Mouse (Mus musculus) hindbrain, embryonic 10.5 days (tissue): ENCODE data around the gene Vamp8. TPM values are rescaled to one million over a fixed set of nuclear protein-coding genes. Genes with fewer than 3 reads are reported as not detected.

Source experiments
- DNase-seq: peaks from one replicate; pipeline ENCODE4 v3.0.0-alpha.2; 2017; ENCODE audit warnings: low spot score
- H3K27ac ChIP-seq: fragments of 300-500 bp; sonication (generic); 2 replicates; pipeline ENCODE4 v1.5.1; 2016; ENCODE audit warnings: mild to moderate bottlenecking, moderate library complexity
- H3K27me3 ChIP-seq: fragments of 300-500 bp; sonication (generic); 2 replicates; pipeline ENCODE4 v1.6.1; 2016; ENCODE audit warnings: mild to moderate bottlenecking; ENCODE audit not compliant: poor library complexity, insufficient read depth, severe bottlenecking
- H3K36me3 ChIP-seq: fragments of 300-500 bp; sonication (generic); 2 replicates; pipeline ENCODE4 v1.6.1; 2016; ENCODE audit warnings: mild to moderate bottlenecking, moderate library complexity
- H3K4me1 ChIP-seq: fragments of 300-500 bp; sonication (generic); replicated peaks from 2 replicates; pipeline ENCODE4 v1.6.1; 2016; ENCODE audit warnings: mild to moderate bottlenecking
- H3K4me3 ChIP-seq: fragments of 300-500 bp; sonication (generic); 2 replicates; pipeline ENCODE4 v1.5.1; 2016; ENCODE audit warnings: mild to moderate bottlenecking, moderate library complexity
- H3K9me3 ChIP-seq: fragments of 300-500 bp; sonication (generic); 2 replicates; pipeline ENCODE4 v1.6.1; 2016; ENCODE audit warnings: mild to moderate bottlenecking, moderate library complexity
- WGBS: fragments of 180-500 bp; shearing (Covaris S2); methylation state at CpG from one replicate; pipeline ENCODE4 v1.1.7; 2016; 5-methylcytosine and 5-hydroxymethylcytosine counted together
- polyA plus RNA-seq: library from polyadenylated mRNA; unstranded; fragments of >200 nt; fragmentation: Nextera tagmentation; extraction: Ambion mirVana; gene quantifications from 2 replicates; pipeline ENCODE4 v1.2.1, GENCODE M21; 2016

The Vamp8 gene
- polyA plus RNA-seq, 1 experiment from 2014 or later: 43.5 TPM

GRCm38 (mm10) chr6:72390795-72391521 is 455 bp upstream of the Vamp8 start:
- DNase-seq: peak; percentile 40
- Histone ChIP-seq H3K9me3 (no peaks in the 10 kb centered on the region), H3K4me1 (peaks cover 29% of the 10 kb centered on the region), H3K36me3 (no peaks in the 10 kb centered on the region), H3K27ac (peak overlapping the region; percentile 86), H3K4me3 (peak overlapping the region; percentile 58), H3K27me3 (peaks cover 25% of the 10 kb centered on the region)
- WGBS: 12% methylated on average over 12 of the region's 12 CpGs

GRCm38 (mm10) chr6:72389471-72389940 is 997 bp downstream of the Vamp8 start:
- peaks cover 25% of the 10 kb centered on the region for H3K27me3 ChIP-seq
- no peak for DNase-seq
- H3K27ac ChIP-seq: peak overlapping the region; percentile 86
- peak overlapping the region; percentile 58 for H3K4me3 ChIP-seq
- H3K4me1 ChIP-seq: peaks cover 29% of the 10 kb centered on the region
- no peaks in the 10 kb centered on the region for H3K36me3 ChIP-seq
- no peaks in the 10 kb centered on the region for H3K9me3 ChIP-seq
- WGBS: 34% methylated on average over 13 of the region's 13 CpGs

GRCm38 (mm10) chr6:72388791-72389329 is 1.6 kb downstream of the Vamp8 start:
- peaks cover 25% of the 10 kb centered on the region for H3K27me3 ChIP-seq
- no peak overlapping the region for H3K4me3 ChIP-seq
- H3K36me3 ChIP-seq: no peaks in the 10 kb centered on the region
- no peak for DNase-seq
- H3K9me3 ChIP-seq: no peaks in the 10 kb centered on the region
- peaks cover 29% of the 10 kb centered on the region for H3K4me1 ChIP-seq
- no peak overlapping the region for H3K27ac ChIP-seq
- WGBS: 90% methylated on average over 6 of the region's 6 CpGs

- Histone ChIP-seq H3K36me3 (no peaks in the 10 kb centered on the region), H3K27ac (no peak overlapping the region), H3K4me1 (peaks cover 29% of the 10 kb centered on the region), H3K27me3 (peaks cover 25% of the 10 kb centered on the region), H3K9me3 (no peaks in the 10 kb centered on the region), H3K4me3 (no peak overlapping the region)
- no peak for DNase-seq
- WGBS: 71% methylated on average over 10 of the region's 10 CpGs
Measured at GRCm38 (mm10) chr6:72388266-72388665, 2.2 kb downstream of the Vamp8 start.

- peaks cover 25% of the 10 kb centered on the region for H3K27me3 ChIP-seq
- no peak for DNase-seq
- no peak overlapping the region for H3K27ac ChIP-seq
- no peaks in the 10 kb centered on the region for H3K9me3 ChIP-seq
- H3K36me3 ChIP-seq: no peaks in the 10 kb centered on the region
- peaks cover 29% of the 10 kb centered on the region for H3K4me1 ChIP-seq
- no peak overlapping the region for H3K4me3 ChIP-seq
- WGBS: 70% methylated on average over 3 of the region's 3 CpGs
Measured at GRCm38 (mm10) chr6:72387816-72388215, 2.7 kb downstream of the Vamp8 start.

- DNase-seq: no peak
- H3K9me3 ChIP-seq: no peaks in the 10 kb centered on the region
- 94% methylated on average over 2 of the region's 2 CpGs for WGBS
- peaks cover 29% of the 10 kb centered on the region for H3K4me1 ChIP-seq
- H3K36me3 ChIP-seq: no peaks in the 10 kb centered on the region
- H3K27me3 ChIP-seq: peaks cover 29% of the 10 kb centered on the region
- no peak overlapping the region for H3K27ac ChIP-seq
- H3K4me3 ChIP-seq: no peak overlapping the region
Measured at GRCm38 (mm10) chr6:72386561-72386960, 3.9 kb downstream of the Vamp8 start.

GRCm38 (mm10) chr6:72385258-72385657 is 5.2 kb downstream of the Vamp8 start:
- Histone ChIP-seq H3K27ac (no peak overlapping the region), H3K9me3 (no peaks in the 10 kb centered on the region), H3K27me3 (peaks cover 33% of the 10 kb centered on the region), H3K4me3 (no peak overlapping the region), H3K4me1 (peaks cover 21% of the 10 kb centered on the region), H3K36me3 (no peaks in the 10 kb centered on the region)
- WGBS: 87% methylated on average over 4 of the region's 4 CpGs
- no peak for DNase-seq

- Histone ChIP-seq H3K4me1 (peaks cover 18% of the 10 kb centered on the region), H3K9me3 (no peaks in the 10 kb centered on the region), H3K27ac (no peak overlapping the region), H3K4me3 (no peak overlapping the region), H3K27me3 (peaks cover 34% of the 10 kb centered on the region), H3K36me3 (no peaks in the 10 kb centered on the region)
- no peak for DNase-seq
- WGBS: 94% methylated on average over 7 of the region's 7 CpGs
Measured at GRCm38 (mm10) chr6:72383952-72384351, 6.6 kb downstream of the Vamp8 start.

- DNase-seq: no peak
- H3K27ac ChIP-seq: no peak overlapping the region
- H3K36me3 ChIP-seq: no peaks in the 10 kb centered on the region
- peaks cover 35% of the 10 kb centered on the region for H3K27me3 ChIP-seq
- peaks cover 18% of the 10 kb centered on the region for H3K4me1 ChIP-seq
- no peaks in the 10 kb centered on the region for H3K9me3 ChIP-seq
- no peak overlapping the region for H3K4me3 ChIP-seq
- 89% methylated on average over 6 of the region's 6 CpGs for WGBS
Measured at GRCm38 (mm10) chr6:72383142-72383820, 7.2 kb downstream of the Vamp8 start.

- Histone ChIP-seq H3K4me1 (peaks cover 11% of the 10 kb centered on the region), H3K27ac (no peak overlapping the region), H3K4me3 (no peak overlapping the region), H3K36me3 (no peaks in the 10 kb centered on the region), H3K27me3 (peaks cover 40% of the 10 kb centered on the region), H3K9me3 (no peaks in the 10 kb centered on the region)
- 84% methylated on average over 6 of the region's 6 CpGs for WGBS
- no peak for DNase-seq
Measured at GRCm38 (mm10) chr6:72382494-72382893, 8.0 kb downstream of the Vamp8 start.

GRCm38 (mm10) chr6:72380131-72380770 is 10.3 kb downstream of the Vamp8 start, which contains the start of gene Vamp5:
Gene Vamp5 (minus strand): TSS chr6:72380468.
- no peaks in the 10 kb centered on the region for H3K36me3 ChIP-seq
- DNase-seq: peak; percentile 39
- 2% methylated on average over 49 of the region's 49 CpGs for WGBS
- H3K27me3 ChIP-seq: peaks cover 40% of the 10 kb centered on the region
- H3K9me3 ChIP-seq: no peaks in the 10 kb centered on the region
- peak within 1 kb of the TSS; percentile 71 for H3K27ac ChIP-seq
- peaks cover 10% of the 10 kb centered on the region for H3K4me1 ChIP-seq
- H3K4me3 ChIP-seq: peak within 1 kb of the TSS; percentile 55

- no peaks in the 10 kb centered on the region for H3K9me3 ChIP-seq
- peaks cover 40% of the 10 kb centered on the region for H3K27me3 ChIP-seq
- peak overlapping the region; percentile 55 for H3K4me3 ChIP-seq
- peak overlapping the region; percentile 71 for H3K27ac ChIP-seq
- H3K4me1 ChIP-seq: peaks cover 10% of the 10 kb centered on the region
- DNase-seq: no peak
- H3K36me3 ChIP-seq: no peaks in the 10 kb centered on the region
- 37% methylated on average over 7 of the region's 7 CpGs for WGBS
Measured at GRCm38 (mm10) chr6:72379377-72380130, 10.9 kb downstream of the Vamp8 start.
